Mouse (Mus musculus): ENCODE data around the gene Atpaf2.
"Not testable (repeated sequence)": the region's sequence is repeated elsewhere in the genome, so short reads cannot be mapped to it uniquely, and the experiment has no call there.

DNA sequence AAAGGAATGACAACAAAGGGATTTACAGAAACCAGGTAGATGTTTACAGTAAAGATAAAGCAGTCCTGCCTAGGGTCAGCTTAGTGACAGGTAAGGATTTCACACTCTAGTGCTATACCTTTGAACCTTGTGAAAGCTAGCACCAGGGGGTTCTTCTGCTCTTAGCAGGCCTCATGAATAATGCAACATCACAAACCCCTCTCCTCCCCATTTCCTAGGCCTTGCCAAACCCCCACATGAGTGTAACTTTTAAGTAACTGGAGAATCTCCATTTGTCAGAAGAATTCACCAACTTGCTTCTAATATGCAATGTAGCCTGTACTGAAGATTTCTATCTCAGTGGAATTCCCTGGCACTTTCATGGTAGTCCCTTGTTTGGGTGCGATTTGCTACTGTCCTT, 21.4 kb upstream of the Atpaf2 start:
- TF ChIP-seq CTCF, POLR2A (IDR thresholded peaks at IDR 0.05; ENCODE audit: insufficient read depth, low read depth, low read length): not testable (repeated sequence)
